Mouse (Mus musculus) small intestine, adult 2 months (tissue): ENCODE data around the gene Taf5. TPM values are rescaled to one million over a fixed set of nuclear protein-coding genes. Genes with fewer than 3 reads are reported as not detected.

Experiments used
- H3K27ac ChIP-seq: fragments of 200-500 bp; 2 replicates; pipeline ENCODE4 v1.5.1; 2012; ENCODE audit warnings: low read depth, low read length, control low read depth, inconsistent platforms; ENCODE audit not compliant: insufficient read depth
- H3K27me3 ChIP-seq: fragments of 200-500 bp; 2 replicates; pipeline ENCODE4 v1.6.1; 2012; ENCODE audit warnings: mild to moderate bottlenecking, moderate library complexity, low read length, inconsistent platforms; ENCODE audit not compliant: control insufficient read depth, insufficient read depth
- H3K36me3 ChIP-seq: fragments of 200-500 bp; 2 replicates; pipeline ENCODE4 v1.6.1; 2012; ENCODE audit warnings: mild to moderate bottlenecking, low read length, control low read depth, inconsistent platforms; ENCODE audit not compliant: control insufficient read depth, insufficient read depth
- H3K4me1 ChIP-seq: fragments of 200-500 bp; 2 replicates; pipeline ENCODE4 v1.6.1; 2012; ENCODE audit warnings: low read length, inconsistent platforms, mixed read lengths; ENCODE audit not compliant: control insufficient read depth, insufficient read depth, insufficient read length
- H3K4me3 ChIP-seq: fragments of 200-500 bp; 2 replicates; pipeline ENCODE4 v1.5.1; 2012; ENCODE audit warnings: low read depth, mild to moderate bottlenecking, control low read depth, inconsistent platforms, low read length, moderate library complexity
- CTCF ChIP-seq: fragments of 200-500 bp; IDR thresholded peaks from 2 replicates; pipeline ENCODE4 v1.5.1; 2012; ENCODE audit warnings: low read depth, mild to moderate bottlenecking, control low read depth, inconsistent platforms, low read length, moderate library complexity, mixed read lengths; ENCODE audit not compliant: insufficient replicate concordance, insufficient read length; ENCODE audit errors: extremely low read depth
- POLR2A ChIP-seq: fragments of 200-500 bp; IDR thresholded peaks from 2 replicates; pipeline ENCODE4 v1.6.1; 2012; ENCODE audit warnings: low read depth, mild to moderate bottlenecking, control low read depth, inconsistent platforms, low read length, moderate library complexity
- WGBS: fragments of 180-500 bp; shearing (Covaris S2); methylation state at CpG from one replicate; pipeline ENCODE4 v1.1.7; 2018; 5-methylcytosine and 5-hydroxymethylcytosine counted together
- polyA plus RNA-seq: library from polyadenylated mRNA; depleted of rRNA; stranded (reverse); fragments of >200 nt; gene quantifications from 2 replicates; pipeline ENCODE4 v1.2.3, GENCODE M21; 2012

Taf5 gene
- polyA plus RNA-seq, 1 experiment, result 3.2 TPM

GRCm38 (mm10) chr19:47047236-47047833, 20.2 kb upstream of the Taf5 start:
- TF ChIP-seq CTCF, result no peak
- no peak for TF ChIP-seq POLR2A
- H3K27ac ChIP-seq, result no peak overlapping the region
- no peak overlapping the region for H3K4me3 ChIP-seq
- H3K27me3 ChIP-seq, result no peaks in the 10 kb centered on the region
- H3K36me3 ChIP-seq, result peaks cover 10% of the 10 kb centered on the region
- H3K4me1 ChIP-seq, result peaks cover 2% of the 10 kb centered on the region; the same call in 1 of the 2 replicates
- WGBS, result 89% methylated on average over 13 of the region's 13 CpGs

- no peak overlapping the region for H3K27ac ChIP-seq
- peaks cover 9% of the 10 kb centered on the region; the same call in 1 of the 2 replicates for H3K4me1 ChIP-seq
- H3K36me3 ChIP-seq, result peaks cover 8% of the 10 kb centered on the region
- WGBS, result 59% methylated on average over 4 of the region's 4 CpGs
- H3K27me3 ChIP-seq, result no peaks in the 10 kb centered on the region
- no peak overlapping the region for H3K4me3 ChIP-seq
- TF ChIP-seq POLR2A (no peak), CTCF (no peak)
These were observed 18.5 kb upstream of the Taf5 start for GRCm38 (mm10) chr19:47049061-47049460.

- Histone ChIP-seq H3K4me1 (peaks cover 10% of the 10 kb centered on the region; the same call in 1 of the 2 replicates), H3K27me3 (no peaks in the 10 kb centered on the region), H3K4me3 (peak overlapping the region; percentile 84), H3K27ac (no peak overlapping the region), H3K36me3 (peaks cover 7% of the 10 kb centered on the region)
- 3% methylated on average over 7 of the region's 7 CpGs for WGBS
- TF ChIP-seq POLR2A (no peak), CTCF (no peak)
These were observed 17.7 kb upstream of the Taf5 start for GRCm38 (mm10) chr19:47049840-47050239.

- 1% methylated on average over 75 of the region's 75 CpGs for WGBS
- no peak for TF ChIP-seq CTCF
- TF ChIP-seq POLR2A, result peak; percentile 24; the same call in 1 of the 2 replicates
- Histone ChIP-seq H3K27ac (peak within 1 kb of the TSS; percentile 44), H3K27me3 (no peaks in the 10 kb centered on the region), H3K4me1 (peaks cover 10% of the 10 kb centered on the region; the same call in 1 of the 2 replicates), H3K36me3 (peaks cover 7% of the 10 kb centered on the region), H3K4me3 (peak within 1 kb of the TSS; percentile 84)
These were observed 17.1 kb upstream of the Taf5 start, which contains the start of gene Pcgf6 for GRCm38 (mm10) chr19:47050271-47051032. Pcgf6 (minus strand) TSS chr19:47050906.

GRCm38 (mm10) chr19:47052927-47053326, 14.6 kb upstream of the Taf5 start:
- Histone ChIP-seq H3K27ac (peak overlapping the region; percentile 81), H3K4me1 (peaks cover 10% of the 10 kb centered on the region; the same call in 1 of the 2 replicates), H3K4me3 (no peak overlapping the region), H3K36me3 (0 out of 2 replicates have a peak, but pooled peaks cover 2% of the 10 kb centered on the region), H3K27me3 (no peaks in the 10 kb centered on the region)
- TF ChIP-seq CTCF (no peak), POLR2A (no peak)
- WGBS, result 56% methylated on average over 4 of the region's 4 CpGs

- H3K27me3 ChIP-seq, result no peaks in the 10 kb centered on the region
- peaks cover 10% of the 10 kb centered on the region; the same call in 1 of the 2 replicates for H3K4me1 ChIP-seq
- H3K36me3 ChIP-seq, result no peaks in the 10 kb centered on the region
- no peak overlapping the region for H3K4me3 ChIP-seq
- TF ChIP-seq CTCF (no peak), POLR2A (no peak)
- H3K27ac ChIP-seq, result peak overlapping the region; percentile 81
- WGBS, result 17% methylated on average over 4 of the region's 4 CpGs
These were observed 14.1 kb upstream of the Taf5 start for GRCm38 (mm10) chr19:47053471-47053870.

- TF ChIP-seq CTCF, result no peak
- 80% methylated on average over 1 of the region's 1 CpGs for WGBS
- Histone ChIP-seq H3K36me3 (no peaks in the 10 kb centered on the region), H3K4me3 (no peak overlapping the region), H3K27ac (no peak overlapping the region), H3K27me3 (no peaks in the 10 kb centered on the region), H3K4me1 (peaks cover 6% of the 10 kb centered on the region; the same call in 1 of the 2 replicates)
These were observed 9.9 kb upstream of the Taf5 start for GRCm38 (mm10) chr19:47057684-47058083.
